Mouse (Mus musculus) embryonic facial prominence, embryonic 14.5 days (tissue): ENCODE measurements around the gene Ect2l. TPM values are rescaled to one million over a fixed set of nuclear protein-coding genes. Genes with fewer than 3 reads are reported as not detected.

ENCODE experiments used
- ATAC-seq: fragments of 200-750 bp; cut with Nextera tagmentation; 2 replicates; pipeline ENCODE4 v1.8.0; 2017; ENCODE audit warnings: low read depth, moderate number of reproducible peaks, moderate TSS enrichment
- DNase-seq: peaks from one replicate; pipeline ENCODE4 v3.0.0-alpha.2; 2015; ENCODE audit warnings: low spot score
- H3K27ac ChIP-seq: fragments of 300-500 bp; sonication (generic); replicated peaks from 2 replicates; pipeline ENCODE4 v1.5.1; 2014; ENCODE audit warnings: low read depth, mild to moderate bottlenecking, low read length, moderate library complexity
- H3K27me3 ChIP-seq: fragments of 300-500 bp; sonication (generic); replicated peaks from 2 replicates; pipeline ENCODE4 v1.6.1; 2014; ENCODE audit warnings: low read length; ENCODE audit not compliant: control insufficient read depth, insufficient read depth
- H3K36me3 ChIP-seq: fragments of 300-500 bp; sonication (generic); 2 replicates; pipeline ENCODE4 v1.6.1; 2014; ENCODE audit warnings: low read length, mixed read lengths; ENCODE audit not compliant: control insufficient read depth, insufficient read depth
- H3K4me1 ChIP-seq: fragments of 300-500 bp; sonication (generic); 2 replicates; pipeline ENCODE4 v1.6.1; 2014; ENCODE audit warnings: antibody characterized with exemption, low read length; ENCODE audit not compliant: control insufficient read depth, insufficient read depth
- H3K4me2 ChIP-seq: fragments of 300-500 bp; sonication (generic); 2 replicates; pipeline ENCODE4 v1.6.1; 2014; ENCODE audit warnings: low read depth, mild to moderate bottlenecking, low read length, moderate library complexity, mixed read lengths
- H3K4me3 ChIP-seq: fragments of 300-500 bp; sonication (generic); 2 replicates; pipeline ENCODE4 v1.5.1; 2014; ENCODE audit warnings: low read depth, mild to moderate bottlenecking, low read length
- H3K9ac ChIP-seq: fragments of 300-500 bp; sonication (generic); 2 replicates; pipeline ENCODE4 v1.6.1; 2014; ENCODE audit warnings: low read depth, mild to moderate bottlenecking, low read length, moderate library complexity, mixed read lengths
- H3K9me3 ChIP-seq: fragments of 300-500 bp; sonication (generic); 2 replicates; pipeline ENCODE4 v1.6.1; 2016; ENCODE audit warnings: low read length; ENCODE audit not compliant: control insufficient read depth
- WGBS: fragments of 180-500 bp; shearing (Covaris S2); extraction: QIAGEN DNeasy Blood & Tissue Kit; methylation state at CpG from one replicate; pipeline ENCODE4 v1.1.7; 2014; 5-methylcytosine and 5-hydroxymethylcytosine counted together
- polyA plus RNA-seq: library from polyadenylated mRNA; unstranded; fragments of >200 nt; fragmentation: Nextera tagmentation; extraction: Ambion mirVana; gene quantifications from 2 replicates; pipeline ENCODE4 v1.2.1, GENCODE M21; 2014

Ect2l gene
- 0.54 and 0.81 TPM in 2 replicates for polyA plus RNA-seq

GRCm38 (mm10) chr10:18210726-18211125 is at the start of gene Ect2l:
Gene Ect2l (minus strand): TSS chr10:18210890.
- peak; percentile 68 for DNase-seq
- Histone ChIP-seq H3K4me3 (no peak within 1 kb of the TSS), H3K36me3 (no peaks in the 10 kb centered on the region), H3K9me3 (no peaks in the 10 kb centered on the region), H3K4me2 (peak within 1 kb of the TSS; percentile 23; the same call in 1 of the 2 replicates), H3K27ac (no peak within 1 kb of the TSS), H3K27me3 (no peaks in the 10 kb centered on the region), H3K4me1 (no peaks in the 10 kb centered on the region), H3K9ac (no peak within 1 kb of the TSS)
- WGBS = 12% methylated on average over 11 of the region's 11 CpGs
- peak; percentile 69; the same call in 1 of the 2 replicates for ATAC-seq

GRCm38 (mm10) chr10:18251345-18251744 is 40.7 kb upstream of the Ect2l start:
- 67% methylated on average over 4 of the region's 4 CpGs for WGBS
- Histone ChIP-seq H3K36me3 (no peaks in the 10 kb centered on the region), H3K27ac (no peak overlapping the region), H3K4me2 (no peak overlapping the region), H3K9ac (no peak overlapping the region), H3K9me3 (no peaks in the 10 kb centered on the region), H3K4me1 (no peaks in the 10 kb centered on the region), H3K27me3 (no peaks in the 10 kb centered on the region), H3K4me3 (no peak overlapping the region)
- no peak for DNase-seq
- ATAC-seq = no peak

GRCm38 (mm10) chr10:18243614-18244013 is 32.9 kb upstream of the Ect2l start:
- H3K9me3 ChIP-seq = no peaks in the 10 kb centered on the region
- H3K27me3 ChIP-seq = no peaks in the 10 kb centered on the region
- H3K4me3 ChIP-seq = no peak overlapping the region
- no peaks in the 10 kb centered on the region for H3K4me1 ChIP-seq
- no peaks in the 10 kb centered on the region for H3K36me3 ChIP-seq
- peak; percentile 69 for DNase-seq
- no peak overlapping the region for H3K4me2 ChIP-seq
- 46% methylated on average over 2 of the region's 2 CpGs for WGBS
- no peak for ATAC-seq
- H3K9ac ChIP-seq = no peak overlapping the region
- H3K27ac ChIP-seq = no peak overlapping the region

GRCm38 (mm10) chr10:18237191-18237590 is 26.5 kb upstream of the Ect2l start:
- Histone ChIP-seq H3K4me1 (0 out of 2 replicates have a peak, but pooled peaks cover 4% of the 10 kb centered on the region), H3K9ac (no peak overlapping the region), H3K27ac (no peak overlapping the region), H3K4me2 (no peak overlapping the region), H3K4me3 (no peak overlapping the region), H3K36me3 (no peaks in the 10 kb centered on the region), H3K9me3 (no peaks in the 10 kb centered on the region), H3K27me3 (no peaks in the 10 kb centered on the region)
- DNase-seq (no peak), ATAC-seq (no peak)
- 89% methylated on average over 7 of the region's 7 CpGs for WGBS

GRCm38 (mm10) chr10:18236328-18236927 is 25.7 kb upstream of the Ect2l start:
- Histone ChIP-seq H3K4me3 (no peak overlapping the region), H3K4me1 (0 out of 2 replicates have a peak, but pooled peaks cover 4% of the 10 kb centered on the region), H3K36me3 (no peaks in the 10 kb centered on the region), H3K9me3 (no peaks in the 10 kb centered on the region), H3K27ac (no peak overlapping the region), H3K9ac (no peak overlapping the region), H3K4me2 (no peak overlapping the region), H3K27me3 (no peaks in the 10 kb centered on the region)
- WGBS = 76% methylated on average over 5 of the region's 5 CpGs
- no peak for ATAC-seq
- DNase-seq = no peak

- Histone ChIP-seq H3K9me3 (no peaks in the 10 kb centered on the region), H3K4me1 (0 out of 2 replicates have a peak, but pooled peaks cover 4% of the 10 kb centered on the region), H3K4me2 (peak overlapping the region; percentile 84), H3K27ac (no peak overlapping the region), H3K27me3 (no peaks in the 10 kb centered on the region), H3K9ac (peak overlapping the region; percentile 73), H3K4me3 (peak overlapping the region; percentile 71), H3K36me3 (no peaks in the 10 kb centered on the region)
- WGBS = 11% methylated on average over 14 of the region's 14 CpGs
- DNase-seq = no peak
- ATAC-seq = peak; percentile 58
These were observed 24.7 kb upstream of the Ect2l start for GRCm38 (mm10) chr10:18235402-18235747.

GRCm38 (mm10) chr10:18234560-18235401 is 24.1 kb upstream of the Ect2l start, which contains the start of gene Ccdc28a:
Gene Ccdc28a (minus strand): TSS chr10:18234998.
- ATAC-seq (peak; percentile 98), DNase-seq (peak; percentile 98)
- Histone ChIP-seq H3K36me3 (no peaks in the 10 kb centered on the region), H3K4me1 (0 out of 2 replicates have a peak, but pooled peaks cover 4% of the 10 kb centered on the region), H3K4me2 (peak within 1 kb of the TSS; percentile 84), H3K4me3 (peak within 1 kb of the TSS; percentile 71), H3K27me3 (no peaks in the 10 kb centered on the region), H3K9me3 (no peaks in the 10 kb centered on the region), H3K9ac (peak within 1 kb of the TSS; percentile 73), H3K27ac (peak within 1 kb of the TSS; percentile 64; the same call in 1 of the 2 replicates)
- WGBS = 1% methylated on average over 37 of the region's 41 CpGs

- H3K4me3 ChIP-seq = peak overlapping the region; percentile 71; the same call in 1 of the 2 replicates
- WGBS = 46% methylated on average over 3 of the region's 3 CpGs
These were observed 23.2 kb upstream of the Ect2l start for GRCm38 (mm10) chr10:18233891-18234290.

More at GRCm38 (mm10) chr10:18233891-18234290, 23.2 kb upstream of the Ect2l start:
- no peaks in the 10 kb centered on the region for H3K36me3 ChIP-seq
- H3K4me1 ChIP-seq = 0 out of 2 replicates have a peak, but pooled peaks cover 4% of the 10 kb centered on the region
- no peaks in the 10 kb centered on the region for H3K9me3 ChIP-seq
- DNase-seq (no peak), ATAC-seq (no peak)
- no peak overlapping the region for H3K27ac ChIP-seq
- 0 out of 2 replicates have a peak overlapping the region, but pooled peaks have one; percentile 73 for H3K9ac ChIP-seq
- no peak overlapping the region for H3K4me2 ChIP-seq
- H3K27me3 ChIP-seq = no peaks in the 10 kb centered on the region
